20 mouse cellular contexts compared by ENCODE assay signal in genomic region chr6:46774529-46774928, GRCm38 (mm10).
DNase-seq lines count a peak whose midpoint lies in the region; ATAC-seq and TF ChIP-seq lines count a peak whose summit lies in the region.
"Had no signal": no experiment of that assay in that cellular context is flagged by ENCODE, and none has a peak within 500 bp of the region (broad histone marks: within the 10 kb centered on the region; RNA-seq: fewer than 3 reads in every experiment).

No protein-coding gene starts in this region.

- peak; percentile 73 for ATAC-seq in frontal cortex, adult (ENCODE audit: low TSS enrichment)
- ATAC-seq: activated CD4-positive, CD25-positive, alpha-beta regulatory T cell, adult 4 months; CD4-positive, CD25-positive, alpha-beta regulatory T cell, adult 4 months; Patski had no signal

- intact Hi-C loops in left cerebral cortex, adult 2 months (cut with DNase I) = no loop called here

- H3K27ac ChIP-seq in left cerebral cortex, adult 2 months = no peak overlapping the region

- TF ChIP-seq CTCF in left cerebral cortex, adult 2 months (IDR thresholded peaks at IDR 0.05) = no peak

- DNase-seq in frontal cortex, postnatal 14 days (ENCODE audit: low spot score in 2 of 2) = no peak
- DNase-seq in Muller cell, postnatal 12 days (ENCODE audit: inconsistent ontology term) = peak; percentile 83
- DNase-seq in telencephalon, adult 2 months (ENCODE audit: low read depth, low spot score) = peak; percentile 10
- no peak for DNase-seq in heart, adult 8-10 months (ENCODE audit: low spot score)
- no peak for DNase-seq in left cerebral cortex, adult 2 months (ENCODE audit: extremely low spot score in 1 of 2, low spot score in 2 of 2)
- DNase-seq: adrenal gland, adult 2 months; adrenal gland, adult 8-10 months; adrenal gland, postnatal 10 days; adrenal gland, postnatal 14 days; adrenal gland, postnatal 25 days; adrenal gland, postnatal 36 days; B cell, adult 2 months; cerebellum, adult 11 months; cerebellum, adult 11-12 months; cerebellum, adult 18-20 months; cerebellum, adult 2 months had no signal

- H3K4me3 ChIP-seq in left cerebral cortex, adult 2 months = no peak overlapping the region

Comparison
In these comparisons a context has a peak if more than half of its experiments do, and no peak if none do; other contexts are left out.
1. DNase-seq: peak in Muller cell, postnatal 12 days (single experiment) and telencephalon, adult 2 months (single experiment); none in frontal cortex, postnatal 14 days (0 of 2), heart, adult 8-10 months (single experiment) and left cerebral cortex, adult 2 months (0 of 2).